Mouse (Mus musculus) spleen, adult 2 months (tissue): Measurements from ENCODE around the gene Hdac9.

Experiments
- CTCF ChIP-seq: fragments of 200-500 bp; IDR thresholded peaks from 2 replicates; pipeline ENCODE4 v1.5.1; 2011; ENCODE audit warnings: mild to moderate bottlenecking, inconsistent platforms; ENCODE audit not compliant: insufficient read depth, insufficient read length, insufficient replicate concordance; ENCODE audit errors: extremely low read depth
- POLR2A ChIP-seq: fragments of 200-500 bp; IDR thresholded peaks from 2 replicates; pipeline ENCODE4 v1.6.1; 2011; ENCODE audit warnings: low read depth, low read length, inconsistent platforms

DNA sequence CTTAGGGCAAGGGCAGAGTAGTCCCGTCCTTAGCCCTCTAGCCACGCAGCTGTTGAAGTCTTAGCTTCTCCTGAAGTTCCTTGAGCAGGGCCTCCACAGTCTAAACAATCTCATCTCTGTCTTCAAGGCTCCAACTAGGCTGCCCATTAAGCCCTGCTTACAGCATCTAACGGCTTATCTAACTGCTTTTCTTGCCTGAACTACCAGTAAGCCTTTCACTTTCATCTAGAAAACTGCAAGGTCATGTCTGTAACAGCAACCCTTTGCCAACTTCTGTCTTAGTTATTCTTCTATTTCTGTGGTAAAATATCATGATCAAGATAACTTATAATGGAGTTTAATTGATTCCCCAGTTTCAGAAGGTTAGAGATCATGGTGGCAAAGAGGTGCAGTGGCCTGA, 704.7 kb downstream of the Hdac9 start:
- no peak for TF ChIP-seq CTCF
- TF ChIP-seq POLR2A: no peak
